Mouse (Mus musculus) midbrain, embryonic 10.5 days (tissue): ENCODE data around the gene Fam118b. TPM values are rescaled to one million over a fixed set of nuclear protein-coding genes. Genes with fewer than 3 reads are reported as not detected.

Experiments used
- DNase-seq: peaks from one replicate; pipeline ENCODE4 v3.0.0-alpha.2; 2017; ENCODE audit warnings: low spot score
- H3K27ac ChIP-seq: fragments of 300-500 bp; sonication (generic); replicated peaks from 2 replicates; pipeline ENCODE4 v1.5.1; 2016; ENCODE audit warnings: mild to moderate bottlenecking
- H3K27me3 ChIP-seq: fragments of 300-500 bp; sonication (generic); 2 replicates; pipeline ENCODE4 v1.6.1; 2016; ENCODE audit warnings: low read depth, mild to moderate bottlenecking; ENCODE audit not compliant: poor library complexity, severe bottlenecking
- H3K36me3 ChIP-seq: fragments of 300-500 bp; sonication (generic); 2 replicates; pipeline ENCODE4 v1.6.1; 2016; ENCODE audit warnings: mild to moderate bottlenecking, moderate library complexity
- H3K4me1 ChIP-seq: fragments of 300-500 bp; sonication (generic); 2 replicates; pipeline ENCODE4 v1.6.1; 2016
- H3K4me3 ChIP-seq: fragments of 300-500 bp; sonication (generic); 2 replicates; pipeline ENCODE4 v1.5.1; 2016; ENCODE audit warnings: mild to moderate bottlenecking, moderate library complexity
- H3K9me3 ChIP-seq: fragments of 300-500 bp; sonication (generic); replicated peaks from 2 replicates; pipeline ENCODE4 v1.6.1; 2016; ENCODE audit warnings: mild to moderate bottlenecking
- WGBS: fragments of 180-500 bp; shearing (Covaris S2); methylation state at CpG from one replicate; pipeline ENCODE4 v1.1.7; 2016; 5-methylcytosine and 5-hydroxymethylcytosine counted together
- polyA plus RNA-seq: library from polyadenylated mRNA; unstranded; fragments of >200 nt; fragmentation: Nextera tagmentation; extraction: Ambion mirVana; gene quantifications from 2 replicates; pipeline ENCODE4 v1.2.1, GENCODE M21; 2016

Fam118b gene
- polyA plus RNA-seq, 1 experiment from 2014 or later, result 72.7 TPM

- no peak for DNase-seq
- no peak overlapping the region for H3K27ac ChIP-seq
These were observed 18.1 kb downstream of the Fam118b start for GRCm38 (mm10) chr9:35249476-35249875.

GRCm38 (mm10) chr9:35247405-35247804 lies 20.2 kb downstream of the Fam118b start:
- Histone ChIP-seq H3K27ac (no peak overlapping the region), H3K4me1 (no peaks in the 10 kb centered on the region), H3K9me3 (no peaks in the 10 kb centered on the region), H3K4me3 (no peak overlapping the region), H3K36me3 (peaks cover 5% of the 10 kb centered on the region; the same call in 1 of the 2 replicates), H3K27me3 (no peaks in the 10 kb centered on the region)
- DNase-seq, result no peak
- 95% methylated on average over 2 of the region's 2 CpGs for WGBS

More at GRCm38 (mm10) chr9:35249476-35249875, 18.1 kb downstream of the Fam118b start:
- H3K36me3 ChIP-seq, result peaks cover 5% of the 10 kb centered on the region
- H3K4me1 ChIP-seq, result no peaks in the 10 kb centered on the region
- no peak overlapping the region for H3K4me3 ChIP-seq
- no peaks in the 10 kb centered on the region for H3K27me3 ChIP-seq
- H3K9me3 ChIP-seq, result no peaks in the 10 kb centered on the region

GRCm38 (mm10) chr9:35239734-35240133 lies 27.9 kb downstream of the Fam118b start:
- Histone ChIP-seq H3K27me3 (no peaks in the 10 kb centered on the region), H3K36me3 (peaks cover 16% of the 10 kb centered on the region), H3K4me3 (no peak overlapping the region), H3K27ac (no peak overlapping the region), H3K4me1 (no peaks in the 10 kb centered on the region), H3K9me3 (no peaks in the 10 kb centered on the region)
- no peak for DNase-seq
- WGBS, result 79% methylated on average over 1 of the region's 1 CpGs

- WGBS, result 77% methylated on average over 6 of the region's 6 CpGs
- Histone ChIP-seq H3K4me3 (no peak overlapping the region), H3K4me1 (no peaks in the 10 kb centered on the region), H3K36me3 (peaks cover 23% of the 10 kb centered on the region), H3K27me3 (no peaks in the 10 kb centered on the region), H3K9me3 (no peaks in the 10 kb centered on the region), H3K27ac (no peak overlapping the region)
- DNase-seq, result no peak
These were observed 28.6 kb downstream of the Fam118b start for GRCm38 (mm10) chr9:35238915-35239571.

GRCm38 (mm10) chr9:35238371-35238770 lies 29.2 kb downstream of the Fam118b start:
- WGBS, result 95% methylated on average over 1 of the region's 1 CpGs

GRCm38 (mm10) chr9:35235996-35236395 lies 31.6 kb downstream of the Fam118b start:
- H3K27ac ChIP-seq, result no peak overlapping the region
- no peaks in the 10 kb centered on the region for H3K27me3 ChIP-seq
- H3K4me3 ChIP-seq, result no peak overlapping the region
- H3K36me3 ChIP-seq, result peaks cover 50% of the 10 kb centered on the region
- no peaks in the 10 kb centered on the region for H3K9me3 ChIP-seq
- H3K4me1 ChIP-seq, result no peaks in the 10 kb centered on the region
- DNase-seq, result no peak
- 55% methylated on average over 3 of the region's 3 CpGs for WGBS

More at GRCm38 (mm10) chr9:35238371-35238770, 29.2 kb downstream of the Fam118b start:
- H3K27me3 ChIP-seq, result no peaks in the 10 kb centered on the region
- no peak overlapping the region for H3K4me3 ChIP-seq
- no peak overlapping the region for H3K27ac ChIP-seq
- H3K9me3 ChIP-seq, result no peaks in the 10 kb centered on the region
- peaks cover 30% of the 10 kb centered on the region for H3K36me3 ChIP-seq
- no peaks in the 10 kb centered on the region for H3K4me1 ChIP-seq
- no peak for DNase-seq

GRCm38 (mm10) chr9:35228671-35229070 lies 38.9 kb downstream of the Fam118b start:
- Histone ChIP-seq H3K4me1 (no peaks in the 10 kb centered on the region), H3K27me3 (no peaks in the 10 kb centered on the region), H3K36me3 (peaks cover 56% of the 10 kb centered on the region), H3K9me3 (no peaks in the 10 kb centered on the region), H3K4me3 (no peak overlapping the region), H3K27ac (no peak overlapping the region)
- no peak for DNase-seq
- WGBS, result 94% methylated on average over 3 of the region's 3 CpGs

- Histone ChIP-seq H3K27ac (no peak overlapping the region), H3K4me1 (no peaks in the 10 kb centered on the region), H3K27me3 (no peaks in the 10 kb centered on the region), H3K36me3 (peaks cover 82% of the 10 kb centered on the region), H3K9me3 (no peaks in the 10 kb centered on the region), H3K4me3 (no peak overlapping the region)
- 95% methylated on average over 3 of the region's 3 CpGs for WGBS
- DNase-seq, result no peak
These were observed 44.1 kb downstream of the Fam118b start for GRCm38 (mm10) chr9:35223466-35223865.

GRCm38 (mm10) chr9:35217963-35218362 lies 49.6 kb downstream of the Fam118b start:
- Histone ChIP-seq H3K4me1 (no peaks in the 10 kb centered on the region), H3K27me3 (no peaks in the 10 kb centered on the region), H3K27ac (no peak overlapping the region), H3K36me3 (peaks cover 99% of the 10 kb centered on the region), H3K9me3 (no peaks in the 10 kb centered on the region), H3K4me3 (no peak overlapping the region)
- DNase-seq, result no peak
- 80% methylated on average over 1 of the region's 1 CpGs for WGBS

- peak overlapping the region; percentile 93 for H3K27ac ChIP-seq
- peak overlapping the region; percentile 90 for H3K4me3 ChIP-seq
- no peaks in the 10 kb centered on the region for H3K27me3 ChIP-seq
- no peak for DNase-seq
- H3K9me3 ChIP-seq, result no peaks in the 10 kb centered on the region
- H3K36me3 ChIP-seq, result peaks cover 67% of the 10 kb centered on the region
- peaks cover 23% of the 10 kb centered on the region for H3K4me1 ChIP-seq
- 38% methylated on average over 26 of the region's 26 CpGs for WGBS
These were observed 55.8 kb downstream of the Fam118b start for GRCm38 (mm10) chr9:35211573-35212511.

- H3K36me3 ChIP-seq, result peaks cover 67% of the 10 kb centered on the region
- DNase-seq, result peak; percentile 99
- 1% methylated on average over 72 of the region's 72 CpGs for WGBS
These were observed 56.8 kb downstream of the Fam118b start, which contains the start of gene Foxred1 for GRCm38 (mm10) chr9:35210542-35211474. Gene Foxred1 (minus strand): TSS chr9:35211055.

GRCm38 (mm10) chr9:35204421-35204820 lies 63.2 kb downstream of the Fam118b start:
- H3K4me1 ChIP-seq, result peaks cover 14% of the 10 kb centered on the region
- 94% methylated on average over 2 of the region's 2 CpGs for WGBS
- no peaks in the 10 kb centered on the region for H3K27me3 ChIP-seq
- no peak for DNase-seq
- peaks cover 51% of the 10 kb centered on the region for H3K36me3 ChIP-seq
- no peak overlapping the region for H3K4me3 ChIP-seq
- no peaks in the 10 kb centered on the region for H3K9me3 ChIP-seq
- no peak overlapping the region for H3K27ac ChIP-seq

More at GRCm38 (mm10) chr9:35210542-35211474, 56.8 kb downstream of the Fam118b start, which contains the start of gene Foxred1:
- Histone ChIP-seq H3K4me3 (peak within 1 kb of the TSS; percentile 90), H3K27ac (peak within 1 kb of the TSS; percentile 93), H3K4me1 (peaks cover 23% of the 10 kb centered on the region), H3K27me3 (no peaks in the 10 kb centered on the region), H3K9me3 (no peaks in the 10 kb centered on the region)
